Mouse (Mus musculus) cerebellum, adult 11 months (tissue): ENCODE measurements around the gene Grik1.
A peak's percentile ranks its signal among the peaks of the same experiment; 100 is the strongest.

Experiments
- DNase-seq: peaks from one replicate; pipeline ENCODE4 v3.0.0; 2022

The Grik1 gene

GRCm38 (mm10) chr16:88141594-88141993, 148.5 kb downstream of the Grik1 start:
- DNase-seq: no peak

DNA sequence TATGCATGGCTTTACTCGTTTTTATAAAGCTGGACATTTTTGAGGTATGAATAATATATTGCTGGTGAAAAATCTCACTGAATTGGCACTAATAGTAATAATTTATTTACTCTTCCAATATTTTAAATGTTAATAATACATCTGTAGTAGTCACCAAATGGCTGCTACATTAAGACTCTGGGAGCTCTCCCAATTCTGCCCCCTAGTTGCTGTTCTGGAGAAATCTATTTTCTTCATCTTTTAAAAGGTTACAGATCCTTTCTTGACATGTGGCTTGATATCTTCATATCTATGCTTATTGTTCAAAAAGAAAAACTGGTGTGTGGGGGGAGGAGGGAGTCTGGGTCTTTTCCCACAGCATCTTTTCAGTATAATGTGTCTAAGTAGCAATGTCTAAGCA, 151.2 kb downstream of the Grik1 start:
- no peak for DNase-seq

GRCm38 (mm10) chr16:88132919-88133318, 157.1 kb downstream of the Grik1 start:
- no peak for DNase-seq

DNA sequence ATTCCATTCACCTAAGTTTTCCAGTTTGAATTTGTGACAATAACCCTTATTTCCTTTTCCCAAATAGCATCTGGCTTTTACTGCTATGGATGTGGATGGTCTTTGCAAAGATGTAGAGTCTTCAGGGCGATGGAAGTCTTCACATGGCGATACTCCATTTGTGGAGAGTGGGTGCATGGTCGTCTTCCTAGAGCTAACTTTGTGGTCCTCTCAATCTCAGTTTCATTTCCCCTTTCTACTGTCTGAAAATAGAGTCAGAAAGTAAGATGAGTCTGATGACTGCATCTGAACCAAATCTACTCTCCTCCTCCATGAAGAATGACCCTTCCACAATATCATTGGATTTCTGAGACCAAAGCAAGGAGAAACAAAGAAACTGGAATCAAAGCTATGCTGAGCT, 159.0 kb downstream of the Grik1 start:
- no peak for DNase-seq

DNA sequence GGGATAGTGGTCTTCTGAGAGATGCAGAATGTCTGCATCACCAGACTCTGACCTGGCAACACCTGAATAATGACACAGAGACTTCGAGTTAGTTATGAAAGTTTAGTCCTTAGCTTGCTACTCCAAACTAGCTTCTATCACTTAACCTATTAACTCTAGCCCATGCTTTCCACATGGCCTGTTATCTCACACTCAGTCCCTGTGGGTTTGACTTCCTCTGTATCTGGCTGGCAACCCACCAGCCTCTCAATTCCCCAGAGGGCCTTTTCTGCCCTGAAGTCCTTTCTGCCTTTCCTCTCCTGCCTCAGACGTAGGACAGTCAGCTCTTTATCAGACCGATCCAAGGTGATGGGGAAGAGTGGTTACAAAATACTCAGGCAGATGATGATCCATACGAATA, 165.0 kb downstream of the Grik1 start:
- no peak for DNase-seq

GRCm38 (mm10) chr16:88112551-88113138, 177.4 kb downstream of the Grik1 start:
- DNase-seq: peak; percentile 1

DNA sequence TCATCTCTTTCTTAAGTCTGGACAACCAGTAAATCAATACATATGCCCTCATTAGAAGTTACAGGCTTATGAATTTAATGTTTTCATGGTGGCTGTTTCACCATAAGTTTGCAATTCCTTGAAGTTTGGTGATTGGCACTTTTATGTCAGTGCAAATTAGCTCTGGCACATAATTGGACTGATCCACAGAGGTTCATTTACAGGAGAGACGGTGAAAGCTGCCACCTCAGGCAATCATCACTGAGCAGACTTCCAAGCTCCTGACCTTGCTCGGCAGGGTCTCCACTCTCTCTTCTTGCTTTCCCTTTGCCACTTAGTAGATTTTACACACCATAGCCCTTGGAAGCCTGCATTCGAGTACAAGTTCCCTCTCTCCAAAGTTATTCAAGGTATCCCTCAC, 178.6 kb downstream of the Grik1 start:
- no peak for DNase-seq

DNA sequence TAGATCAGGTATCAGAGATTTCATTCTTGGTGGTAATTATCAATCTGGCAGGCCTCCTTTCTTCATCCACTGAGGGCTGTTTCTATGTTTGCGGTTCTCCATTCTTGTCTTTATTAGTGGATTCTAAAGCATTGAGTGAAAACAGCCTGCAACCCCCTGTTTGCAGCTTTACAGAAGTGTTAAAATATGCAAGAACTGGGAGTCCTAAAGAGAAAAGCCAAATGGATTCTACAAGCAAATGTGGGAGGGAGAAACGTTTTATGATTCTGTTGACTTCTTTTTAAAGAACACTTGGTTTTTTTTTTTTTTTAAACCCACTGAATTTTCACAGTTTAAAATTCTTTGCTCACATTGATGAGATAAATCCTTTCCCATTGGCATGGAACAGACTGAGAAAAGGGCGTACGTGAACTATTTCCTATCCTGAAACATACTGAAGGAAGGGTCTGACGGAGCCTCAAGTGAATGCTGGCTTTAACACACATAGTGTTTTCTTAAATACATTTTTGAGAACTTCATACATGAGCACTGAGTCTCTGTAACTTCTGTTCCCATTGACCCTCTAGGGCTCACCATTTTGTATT, 195.8 kb downstream of the Grik1 start:
- DNase-seq: no peak

- DNase-seq: no peak
Measured at GRCm38 (mm10) chr16:88087280-88087679, 202.8 kb downstream of the Grik1 start.

DNA sequence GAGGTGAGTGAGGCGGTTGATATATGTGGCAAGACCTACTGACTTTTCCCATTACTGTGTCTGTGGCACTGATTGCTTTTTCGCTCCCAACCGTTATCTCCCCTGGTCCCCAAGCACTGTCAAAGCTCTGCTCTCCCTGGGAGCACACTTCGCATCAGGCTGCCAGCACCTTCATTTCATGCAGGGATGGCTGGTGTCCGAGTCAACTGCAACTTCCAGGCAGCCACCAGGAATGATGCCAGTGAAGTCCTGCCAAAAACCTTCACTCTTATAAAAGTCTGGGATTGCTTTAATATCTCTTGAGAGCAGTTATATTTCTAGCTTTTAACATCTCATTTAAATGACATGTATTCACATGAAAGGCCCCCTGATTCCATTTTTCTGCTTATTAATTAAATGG, 215.3 kb downstream of the Grik1 start:
- no peak for DNase-seq

- DNase-seq: no peak
Measured at GRCm38 (mm10) chr16:88060936-88061335, 229.1 kb downstream of the Grik1 start.

- DNase-seq: no peak
Measured at GRCm38 (mm10) chr16:88048121-88048520, 241.9 kb downstream of the Grik1 start.

DNA sequence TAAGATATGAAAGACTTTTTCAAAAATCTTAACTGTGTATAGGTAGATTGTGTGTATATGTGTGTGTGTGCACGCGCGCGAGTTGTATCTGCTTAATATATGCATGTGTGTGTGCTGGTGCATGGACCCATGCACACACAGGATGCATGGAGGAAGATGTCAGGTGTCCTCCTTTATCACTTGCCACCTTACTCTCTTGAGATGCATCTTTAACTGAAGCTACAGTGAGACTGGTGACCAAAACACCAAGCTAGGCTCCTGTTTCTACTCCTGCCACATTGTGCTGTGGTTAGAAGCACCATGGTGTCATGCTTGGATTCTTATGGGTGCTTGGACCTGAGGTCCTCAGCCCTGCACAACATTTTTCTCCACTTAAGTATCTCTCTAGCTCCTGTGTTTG, 245.7 kb downstream of the Grik1 start:
- DNase-seq: no peak

GRCm38 (mm10) chr16:88042458-88042857, 247.6 kb downstream of the Grik1 start:
- no peak for DNase-seq

- no peak for DNase-seq
Measured at GRCm38 (mm10) chr16:88038503-88039091, 251.5 kb downstream of the Grik1 start.

DNA sequence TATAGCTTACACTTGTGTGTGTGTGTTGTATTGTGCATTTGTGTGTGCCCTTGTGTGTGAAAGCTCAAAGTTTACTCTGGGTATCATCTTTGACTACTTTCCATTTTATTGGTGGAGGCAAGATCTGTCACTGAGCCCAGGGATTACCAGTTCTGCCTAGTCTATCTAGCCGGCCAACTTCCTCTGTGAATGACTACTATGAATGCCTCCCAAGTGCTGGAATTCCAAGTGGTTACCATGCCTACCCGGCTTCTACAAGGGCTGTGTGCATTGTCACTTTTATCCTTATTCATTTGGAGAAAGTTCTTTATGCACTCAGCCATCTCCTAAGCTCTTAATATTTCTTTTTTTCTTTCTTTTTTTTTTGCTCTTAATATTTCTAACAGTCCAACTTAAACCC, 301.3 kb downstream of the Grik1 start:
- DNase-seq: no peak

DNA sequence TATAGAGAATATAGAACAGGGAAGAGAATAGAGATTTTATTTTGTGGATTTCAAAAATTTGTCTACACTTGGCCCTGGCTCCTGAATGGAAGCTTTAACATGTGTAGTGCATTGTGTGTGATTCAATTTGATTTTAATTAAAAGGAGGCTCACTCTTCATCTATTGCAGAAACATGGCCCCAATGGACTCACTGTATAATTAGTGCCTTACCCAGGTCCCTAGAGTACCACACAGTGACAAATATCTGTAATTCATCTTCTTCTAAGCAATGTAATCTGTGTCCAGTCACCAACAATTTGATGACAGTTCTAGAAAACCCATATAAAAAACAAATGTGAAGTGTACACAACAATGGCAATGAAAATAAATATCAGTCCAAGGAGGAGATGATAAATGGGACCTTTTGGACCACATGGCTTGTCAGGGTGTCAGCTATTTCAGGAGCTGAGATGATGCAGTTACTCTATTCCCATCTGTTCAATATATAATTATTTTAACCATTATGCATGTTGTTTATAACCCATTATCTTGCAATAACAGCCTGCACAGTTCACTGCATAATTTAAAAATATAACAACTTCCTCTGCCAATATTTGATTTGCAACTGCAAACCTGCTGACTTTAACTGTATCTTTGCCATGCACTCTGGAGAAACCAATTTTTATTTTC, 305.7 kb downstream of the Grik1 start:
- DNase-seq: no peak

DNA sequence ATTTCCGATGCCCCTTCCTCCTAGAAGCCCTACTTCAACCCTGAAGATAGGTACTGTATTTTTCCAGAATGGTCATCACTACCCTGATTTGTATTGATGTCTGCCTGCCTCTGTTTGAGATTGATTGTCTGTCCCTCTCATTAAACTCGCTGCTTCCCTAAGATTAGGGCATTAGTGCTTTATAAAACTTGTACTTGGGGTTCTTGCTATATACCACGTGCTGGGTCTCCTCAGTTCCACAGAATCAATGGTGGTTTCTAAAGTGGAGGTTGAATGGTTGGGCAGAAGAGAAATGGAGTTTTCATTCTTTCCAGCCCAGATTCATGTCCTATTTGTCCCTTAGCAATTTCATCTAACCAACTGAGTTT, 316.0 kb downstream of the Grik1 start:
- DNase-seq: no peak

- DNase-seq: no peak
Measured at GRCm38 (mm10) chr16:87973394-87974075, 316.5 kb downstream of the Grik1 start.

DNA sequence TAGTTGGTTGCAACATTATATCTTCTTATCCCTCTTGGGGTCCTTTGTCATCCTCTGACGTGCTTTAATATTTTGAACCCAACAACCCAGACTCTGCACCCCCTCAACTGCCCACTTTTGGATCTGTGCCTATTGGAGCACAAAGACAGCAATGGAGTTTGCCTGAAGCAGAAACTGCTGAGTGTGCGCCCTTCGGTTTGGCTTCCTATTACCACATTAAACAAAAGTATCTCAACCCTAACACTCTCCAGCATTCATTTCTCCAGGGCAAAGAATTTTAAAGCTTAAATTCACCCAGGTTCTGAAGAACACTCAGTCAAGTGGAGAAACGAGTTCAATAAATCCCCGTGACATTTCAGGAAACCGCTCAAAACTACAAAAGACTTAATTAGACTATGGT, 318.2 kb downstream of the Grik1 start:
- no peak for DNase-seq

- no peak for DNase-seq
Measured at GRCm38 (mm10) chr16:87969936-87970335, 320.1 kb downstream of the Grik1 start.

- no peak for DNase-seq
Measured at GRCm38 (mm10) chr16:87961419-87961818, 328.6 kb downstream of the Grik1 start.

- no peak for DNase-seq
Measured at GRCm38 (mm10) chr16:87957449-87957848, 332.6 kb downstream of the Grik1 start.

DNA sequence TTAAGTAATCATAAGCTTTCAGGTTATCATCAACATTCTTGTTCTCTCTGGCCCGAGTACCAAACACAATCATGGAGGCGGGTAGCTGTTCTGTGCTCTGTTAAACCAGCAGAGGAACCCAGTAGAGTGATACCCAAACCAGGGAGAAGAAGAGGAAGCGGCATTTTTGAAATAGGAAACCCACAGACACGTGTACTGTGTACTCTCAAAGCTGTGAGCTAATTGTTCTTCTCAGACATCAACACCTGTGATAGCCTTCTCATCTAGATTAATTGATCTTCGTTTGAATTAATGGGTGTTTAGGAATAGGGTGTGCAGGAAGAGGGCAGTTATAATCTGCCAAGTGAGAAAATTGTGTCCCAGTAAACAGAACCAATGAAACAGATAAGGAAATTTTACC, 333.9 kb downstream of the Grik1 start:
- no peak for DNase-seq
